Mouse (Mus musculus) testis, adult 2 months (tissue): ENCODE measurements around the gene Cyba.

Experiments
- CTCF ChIP-seq: fragments of 200-500 bp; IDR thresholded peaks from 2 replicates; pipeline ENCODE4 v1.5.1; 2012; ENCODE audit warnings: low read depth, mild to moderate bottlenecking, inconsistent platforms, low read length, moderate library complexity; ENCODE audit not compliant: control insufficient read depth, insufficient read depth, insufficient replicate concordance
- POLR2A ChIP-seq: fragments of 200-500 bp; IDR thresholded peaks from 2 replicates; pipeline ENCODE4 v1.6.1; 2012; ENCODE audit warnings: low read depth, mild to moderate bottlenecking, inconsistent platforms, low read length, moderate library complexity; ENCODE audit not compliant: control insufficient read depth

DNA sequence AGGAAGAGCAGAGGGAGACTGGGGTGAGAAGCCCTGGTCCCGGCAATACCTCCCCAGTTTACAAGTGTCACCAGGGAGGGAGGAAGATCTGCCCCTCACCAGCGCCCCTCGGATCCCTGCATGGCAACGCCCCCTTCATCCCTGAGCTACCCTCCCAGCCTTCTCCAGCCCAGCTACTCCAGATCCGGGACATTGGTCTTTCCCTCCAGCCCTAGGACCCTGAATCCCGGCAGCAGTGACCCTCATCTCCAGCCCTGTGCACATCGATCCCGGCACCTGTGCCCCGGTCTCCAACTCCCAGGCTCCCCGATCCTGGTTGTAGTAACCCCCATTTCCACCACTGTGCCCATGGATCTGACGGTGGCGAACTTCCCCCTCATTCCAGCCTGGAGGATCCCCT is 10.1 kb upstream of the Cyba start:
- TF ChIP-seq CTCF: no peak
- TF ChIP-seq POLR2A: no peak
